Mouse (Mus musculus) megakaryocyte progenitor cell, adult 5-6 weeks (primary cell): ENCODE results near the gene Sphk2. TPM values are rescaled to one million over a fixed set of nuclear protein-coding genes. Genes with fewer than 3 reads are reported as not detected.
A peak's percentile ranks its signal among the peaks of the same experiment; 100 is the strongest.

Source experiments
- ATAC-seq: replicated peaks from 2 replicates; pipeline ENCODE4 v1.8.0; 2016; ENCODE audit warnings: mild to moderate bottlenecking, moderate TSS enrichment, inconsistent platforms; ENCODE audit not compliant: poor library complexity
- total RNA-seq, 2 experiments: library from RNA; stranded (forward) in 1 of 2; stranded (reverse) in 1 of 2; fragments of 157-497, 149-512 nt in 1 of 2; fragments of 200-1000 nt in 1 of 2; gene quantifications; 2 replicates each; pipeline versions ENCODE4 v1.2.3 to v1.2.4; 2015 to 2017

Sphk2 gene
- total RNA-seq, 2 experiments from 2014 or later, result 10.2 to 10.6 TPM

- ATAC-seq, result peak; percentile 51; the same call in 1 of the 2 replicates
Measured at GRCm38 (mm10) chr7:45661702-45662101, 56.1 kb downstream of the Sphk2 start.

DNA sequence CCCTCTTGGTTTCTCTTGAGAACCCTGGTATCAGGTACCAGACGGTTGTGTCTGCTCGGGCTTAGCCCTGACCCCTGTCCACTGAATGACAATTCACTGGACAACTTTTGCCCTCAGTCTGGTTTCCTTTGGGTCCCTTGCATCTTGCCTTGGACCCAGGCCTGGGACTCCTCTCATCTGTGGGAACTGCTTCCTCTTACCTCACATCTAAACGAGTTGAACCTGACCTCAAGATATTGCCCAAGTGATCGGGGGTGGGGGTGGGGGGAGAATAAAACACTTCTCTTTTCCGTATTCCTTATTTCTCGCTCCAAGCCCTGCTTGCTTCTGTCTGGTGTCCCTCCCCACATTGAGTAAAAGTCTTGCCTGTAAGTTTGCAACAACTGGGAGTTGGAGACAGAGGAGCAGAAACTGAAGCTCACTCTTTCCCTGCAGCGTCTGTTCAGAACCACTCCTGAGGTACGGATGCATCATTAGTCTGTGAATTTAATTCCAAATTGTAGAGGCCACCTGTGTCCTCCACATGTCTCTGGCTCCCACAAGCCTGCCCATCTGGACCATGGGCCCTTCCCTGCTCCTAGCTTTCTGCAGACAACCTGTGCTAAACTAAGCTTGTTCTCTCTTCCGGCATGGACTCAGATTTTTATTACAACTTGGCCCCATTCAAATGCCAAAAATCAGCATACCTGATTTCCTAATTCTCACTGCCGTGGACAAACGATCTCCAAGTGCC lies 56.9 kb downstream of the Sphk2 start:
- ATAC-seq, result peak; percentile 97

Other genes starting within 250 kb of the Sphk2 start
Only the 30 nearest of the 32 such genes appear.
- 18.6 and 22.4 TPM in 2 replicates for gene Dhdh, start 229.2 kb downstream of the Sphk2 start, total RNA-seq (2015)
- 18.1 and 20.7 TPM in 2 replicates for gene Dhdh, start 229.2 kb downstream of the Sphk2 start, total RNA-seq (2017)
- gene Nucb1, start 207.6 kb downstream of the Sphk2 start, total RNA-seq (2015), result 112 and 114 TPM in 2 replicates
- gene Nucb1, start 207.6 kb downstream of the Sphk2 start, total RNA-seq (2017), result 387 and 408 TPM in 2 replicates
- 46.2 and 56.7 TPM in 2 replicates for gene Ppp1r15a, start 191.7 kb downstream of the Sphk2 start, total RNA-seq (2015)
- 70.0 and 90.7 TPM in 2 replicates for gene Ppp1r15a, start 191.7 kb downstream of the Sphk2 start, total RNA-seq (2017)
- gene Plekha4, start 191.7 kb downstream of the Sphk2 start, total RNA-seq (2015), result 0.67 TPM in 1 of 2 replicates, not detected in the other
- gene Plekha4, start 191.7 kb downstream of the Sphk2 start, total RNA-seq (2017), result 0.04 and 0.34 TPM in 2 replicates
- gene Hsd17b14, start 163.1 kb downstream of the Sphk2 start, total RNA-seq (2015), result 0.22 and 5.5 TPM in 2 replicates
- gene Hsd17b14, start 163.1 kb downstream of the Sphk2 start, total RNA-seq (2017), result 1.2 and 8.2 TPM in 2 replicates
- 43.5 and 55.9 TPM in 2 replicates for gene Bcat2, start 147.8 kb downstream of the Sphk2 start, total RNA-seq (2015)
- gene Bcat2, start 147.8 kb downstream of the Sphk2 start, total RNA-seq (2017), result 37.0 and 44.0 TPM in 2 replicates
- not detected in 2 replicates for gene Fgf21, start 102.5 kb downstream of the Sphk2 start, total RNA-seq (2015)
- gene Fgf21, start 102.5 kb downstream of the Sphk2 start, total RNA-seq (2017), result not detected in 2 replicates
- gene Fut1, start 100.7 kb downstream of the Sphk2 start, total RNA-seq (2015), result not detected in 2 replicates
- not detected in 2 replicates for gene Fut1, start 100.7 kb downstream of the Sphk2 start, total RNA-seq (2017)
- 0.32 TPM in 1 of 2 replicates, not detected in the other for gene Izumo1, start 96.2 kb downstream of the Sphk2 start, total RNA-seq (2015)
- 0.24 TPM in 1 of 2 replicates, not detected in the other for gene Izumo1, start 96.2 kb downstream of the Sphk2 start, total RNA-seq (2017)
- 0.10 TPM in 1 of 2 replicates, not detected in the other for gene Rasip1, start 90.5 kb downstream of the Sphk2 start, total RNA-seq (2015)
- gene Rasip1, start 90.5 kb downstream of the Sphk2 start, total RNA-seq (2017), result 0.08 TPM in 1 of 2 replicates, not detected in the other
- 0.64 TPM in 1 of 2 replicates, not detected in the other for gene Mamstr, start 78.0 kb downstream of the Sphk2 start, total RNA-seq (2015)
- gene Mamstr, start 78.0 kb downstream of the Sphk2 start, total RNA-seq (2017), result 0.12 TPM in 1 of 2 replicates, not detected in the other
- not detected in 2 replicates for gene Fut2, start 51.6 kb downstream of the Sphk2 start, total RNA-seq (2015)
- gene Fut2, start 51.6 kb downstream of the Sphk2 start, total RNA-seq (2017), result not detected in 2 replicates
- gene Ntn5, start 34.0 kb downstream of the Sphk2 start, total RNA-seq (2015), result not detected in 2 replicates
- not detected in 2 replicates for gene Ntn5, start 34.0 kb downstream of the Sphk2 start, total RNA-seq (2017)
- not detected in 2 replicates for gene Sec1, start 23.6 kb downstream of the Sphk2 start, total RNA-seq (2015)
- not detected in 2 replicates for gene Sec1, start 23.6 kb downstream of the Sphk2 start, total RNA-seq (2017)
- gene Car11, start 18.2 kb downstream of the Sphk2 start, total RNA-seq (2015), result not detected in 2 replicates
- not detected in 2 replicates for gene Car11, start 18.2 kb downstream of the Sphk2 start, total RNA-seq (2017)
- 3.6 and 5.6 TPM in 2 replicates for gene Dbp, start 12.9 kb downstream of the Sphk2 start, total RNA-seq (2015)
- gene Dbp, start 12.9 kb downstream of the Sphk2 start, total RNA-seq (2017), result 6.2 and 7.2 TPM in 2 replicates
- 1,825 and 1,988 TPM in 2 replicates for gene Rpl18, start 2.5 kb downstream of the Sphk2 start, total RNA-seq (2015)
- 1,777 and 2,306 TPM in 2 replicates for gene Rpl18, start 2.5 kb downstream of the Sphk2 start, total RNA-seq (2017)
- gene Fam83e, start 3.2 kb upstream of the Sphk2 start, total RNA-seq (2015), result 0.54 and 0.78 TPM in 2 replicates
- gene Fam83e, start 3.2 kb upstream of the Sphk2 start, total RNA-seq (2017), result 0.37 and 0.51 TPM in 2 replicates
- gene Spaca4, start 7.8 kb upstream of the Sphk2 start, total RNA-seq (2015), result not detected in 2 replicates
- not detected in 2 replicates for gene Spaca4, start 7.8 kb upstream of the Sphk2 start, total RNA-seq (2017)
- gene Lmtk3, start 65.7 kb upstream of the Sphk2 start, total RNA-seq (2015), result 0.07 TPM in 2 replicates
- not detected in 2 replicates for gene Lmtk3, start 65.7 kb upstream of the Sphk2 start, total RNA-seq (2017)
- gene Sult2b1, start 66.7 kb upstream of the Sphk2 start, total RNA-seq (2015), result 1.2 and 1.7 TPM in 2 replicates
- gene Sult2b1, start 66.7 kb upstream of the Sphk2 start, total RNA-seq (2017), result 1.9 and 6.4 TPM in 2 replicates
- gene Cyth2, start 96.6 kb upstream of the Sphk2 start, total RNA-seq (2015), result 17.9 and 26.3 TPM in 2 replicates
- gene Cyth2, start 96.6 kb upstream of the Sphk2 start, total RNA-seq (2017), result 32.4 and 34.5 TPM in 2 replicates
- gene Kcnj14, start 106.8 kb upstream of the Sphk2 start, total RNA-seq (2015), result 0.05 TPM in 2 replicates
- not detected in 2 replicates for gene Kcnj14, start 106.8 kb upstream of the Sphk2 start, total RNA-seq (2017)
- gene Grwd1, start 112.9 kb upstream of the Sphk2 start, total RNA-seq (2015), result 22.6 and 25.1 TPM in 2 replicates
- 24.2 and 26.9 TPM in 2 replicates for gene Grwd1, start 112.9 kb upstream of the Sphk2 start, total RNA-seq (2017)
- 113 and 145 TPM in 2 replicates for gene Kdelr1, start 154.8 kb upstream of the Sphk2 start, total RNA-seq (2015)
- 68.3 and 73.1 TPM in 2 replicates for gene Kdelr1, start 154.8 kb upstream of the Sphk2 start, total RNA-seq (2017)
- not detected in 2 replicates for gene Grin2d, start 160.4 kb upstream of the Sphk2 start, total RNA-seq (2015)
- gene Grin2d, start 160.4 kb upstream of the Sphk2 start, total RNA-seq (2017), result under 0.01 TPM in 1 of 2 replicates, not detected in the other
- gene Syngr4, start 178.7 kb upstream of the Sphk2 start, total RNA-seq (2015), result 1.3 and 1.5 TPM in 2 replicates
- gene Syngr4, start 178.7 kb upstream of the Sphk2 start, total RNA-seq (2017), result 2.1 TPM in 1 of 2 replicates, not detected in the other
- 5.3 TPM in 2 replicates for gene Tmem143, start 178.9 kb upstream of the Sphk2 start, total RNA-seq (2015)
- 8.1 and 17.2 TPM in 2 replicates for gene Tmem143, start 178.9 kb upstream of the Sphk2 start, total RNA-seq (2017)
- 238 and 280 TPM in 2 replicates for gene Emp3, start 203.4 kb upstream of the Sphk2 start, total RNA-seq (2015)
- 186 and 203 TPM in 2 replicates for gene Emp3, start 203.4 kb upstream of the Sphk2 start, total RNA-seq (2017)
- gene Ccdc114, start 206.1 kb upstream of the Sphk2 start, total RNA-seq (2015), result 0.99 and 2.0 TPM in 2 replicates
- gene Ccdc114, start 206.1 kb upstream of the Sphk2 start, total RNA-seq (2017), result 2.6 and 3.3 TPM in 2 replicates